Mouse (Mus musculus): ENCODE measurements around the gene Plekhn1.

The Plekhn1 gene

GRCm38 (mm10) chr4:156185456-156185949 is 49.2 kb downstream of the Plekhn1 start:
- no peak for DNase-seq (ENCODE audit: low spot score in 2 of 2)

GRCm38 (mm10) chr4:156184291-156184954 is 50.2 kb downstream of the Plekhn1 start:
- DNase-seq (ENCODE audit: low spot score in 2 of 2): no peak

GRCm38 (mm10) chr4:156183747-156184146 is 50.9 kb downstream of the Plekhn1 start:
- DNase-seq (ENCODE audit: low spot score in 2 of 2): no peak

GRCm38 (mm10) chr4:156177630-156178029 is 57.0 kb downstream of the Plekhn1 start:
- DNase-seq (ENCODE audit: low spot score in 2 of 2): no peak

GRCm38 (mm10) chr4:156171828-156172227 is 62.8 kb downstream of the Plekhn1 start:
- no peak for DNase-seq (ENCODE audit: low spot score in 2 of 2)
